Mouse (Mus musculus) hindbrain, postnatal 0 days (tissue): Measurements from ENCODE around the gene Pofut1. TPM values are rescaled to one million over a fixed set of nuclear protein-coding genes. Genes with fewer than 3 reads are reported as not detected.

Experiments used
- ATAC-seq: fragments of 200-750 bp; cut with Nextera tagmentation; 2 replicates; pipeline ENCODE4 v1.8.0; 2017; ENCODE audit warnings: mild to moderate bottlenecking, moderate TSS enrichment, moderate library complexity
- DNase-seq: peaks from one replicate; pipeline ENCODE4 v3.0.0-alpha.2; 2015; ENCODE audit warnings: low spot score
- H3K27ac ChIP-seq: fragments of 300-500 bp; sonication (generic); 2 replicates; pipeline ENCODE4 v1.5.1; 2014; ENCODE audit warnings: mild to moderate bottlenecking
- H3K27me3 ChIP-seq: fragments of 300-500 bp; sonication (generic); 2 replicates; pipeline ENCODE4 v1.6.1; 2014; ENCODE audit warnings: low read length, mixed read lengths; ENCODE audit not compliant: insufficient read depth
- H3K36me3 ChIP-seq: fragments of 300-500 bp; sonication (generic); 2 replicates; pipeline ENCODE4 v1.6.1; 2014; ENCODE audit warnings: low read length, mixed read lengths; ENCODE audit not compliant: insufficient read depth
- H3K4me1 ChIP-seq: fragments of 300-500 bp; sonication (generic); 2 replicates; pipeline ENCODE4 v1.6.1; 2014; ENCODE audit warnings: antibody characterized with exemption, low read length, mixed read lengths; ENCODE audit not compliant: insufficient read depth
- H3K4me2 ChIP-seq: fragments of 300-500 bp; sonication (generic); 2 replicates; pipeline ENCODE4 v1.6.1; 2014; ENCODE audit warnings: low read depth, mild to moderate bottlenecking, low read length, moderate library complexity, mixed read lengths
- H3K4me3 ChIP-seq: fragments of 300-500 bp; sonication (generic); 2 replicates; pipeline ENCODE4 v1.5.1; 2014; ENCODE audit warnings: low read length
- H3K9ac ChIP-seq: fragments of 300-500 bp; sonication (generic); replicated peaks from 2 replicates; pipeline ENCODE4 v1.6.1; 2014; ENCODE audit warnings: mild to moderate bottlenecking, low read length, moderate library complexity, mixed read lengths
- H3K9me3 ChIP-seq: fragments of 300-500 bp; sonication (generic); 2 replicates; pipeline ENCODE4 v1.6.1; 2016; ENCODE audit warnings: low read length, mixed read lengths
- CTCF ChIP-seq: IDR thresholded peaks from 2 replicates; pipeline ENCODE4 v1.5.1; 2016; ENCODE audit warnings: antibody characterized with exemption, control low read depth, low read depth
- WGBS: fragments of 180-500 bp; shearing (Covaris S2); extraction: QIAGEN DNeasy Blood & Tissue Kit; methylation state at CpG from one replicate; pipeline ENCODE4 v1.1.7; 2014; 5-methylcytosine and 5-hydroxymethylcytosine counted together
- polyA plus RNA-seq: library from polyadenylated mRNA; unstranded; fragments of >200 nt; fragmentation: Nextera tagmentation; extraction: Ambion mirVana; gene quantifications from 2 replicates; pipeline ENCODE4 v1.2.1, GENCODE M21; 2015
- total RNA-seq: library from RNA; depleted of rRNA; stranded (reverse); fragments of >200 nt; gene quantifications from 2 replicates; pipeline ENCODE4 v1.2.3, GENCODE M21; 2014

Pofut1 gene
- total and polyA plus RNA-seq, 2 experiments from 2014 or later = 4.8 to 23.6 TPM

DNA sequence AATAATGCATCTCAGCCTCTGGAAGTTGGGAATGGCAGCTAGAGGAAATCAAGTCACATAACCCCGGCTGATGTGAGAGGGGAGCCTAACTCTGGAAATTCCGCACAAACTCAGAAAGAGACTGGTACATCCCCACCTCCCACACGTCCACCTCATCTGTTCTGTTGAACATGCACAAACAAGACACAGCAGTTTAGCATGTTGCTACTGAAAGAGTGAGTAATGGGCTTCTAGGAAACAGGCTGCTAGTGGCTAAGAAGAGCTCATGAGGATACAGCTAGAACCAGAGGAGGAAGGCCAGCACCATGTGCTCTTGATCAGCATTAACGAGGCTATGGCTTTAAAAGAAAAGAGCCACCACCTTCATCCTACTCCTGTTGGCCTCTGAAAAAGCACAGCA lies 3.4 kb upstream of the Pofut1 start:
- no peak for TF ChIP-seq CTCF
- no peak overlapping the region for H3K9ac ChIP-seq
- no peak for DNase-seq
- H3K9me3 ChIP-seq = no peaks in the 10 kb centered on the region
- no peak for ATAC-seq
- H3K27me3 ChIP-seq = no peaks in the 10 kb centered on the region
- peaks cover 20% of the 10 kb centered on the region for H3K4me1 ChIP-seq
- peaks cover 24% of the 10 kb centered on the region for H3K36me3 ChIP-seq
- H3K4me2 ChIP-seq = no peak overlapping the region
- 76% methylated on average over 4 of the region's 4 CpGs for WGBS
- no peak overlapping the region for H3K27ac ChIP-seq
- H3K4me3 ChIP-seq = no peak overlapping the region

DNA sequence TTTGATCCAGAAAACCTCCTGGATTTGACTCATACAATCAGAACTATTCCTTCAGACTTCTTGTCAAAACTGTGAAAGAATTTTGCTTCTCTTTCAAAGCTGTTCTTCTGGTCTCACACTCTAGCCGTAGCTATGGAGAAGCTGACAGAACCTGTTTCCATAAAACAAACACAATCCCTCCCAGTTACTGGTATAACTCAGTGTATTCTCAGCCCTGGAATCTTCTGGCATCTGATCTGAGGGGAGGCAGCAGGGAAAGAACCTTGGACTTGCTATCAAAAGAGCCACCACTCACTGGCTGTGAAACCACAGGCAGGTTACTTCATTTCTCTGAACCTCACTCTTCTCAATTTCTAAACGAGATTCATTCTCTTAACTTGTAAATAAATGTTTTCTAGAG lies 2.9 kb upstream of the Pofut1 start:
- peaks cover 23% of the 10 kb centered on the region for H3K36me3 ChIP-seq
- ATAC-seq = no peak
- no peaks in the 10 kb centered on the region for H3K27me3 ChIP-seq
- no peak for TF ChIP-seq CTCF
- no peak for DNase-seq
- H3K9ac ChIP-seq = no peak overlapping the region
- H3K27ac ChIP-seq = no peak overlapping the region
- 73% methylated on average over 2 of the region's 2 CpGs for WGBS
- no peak overlapping the region for H3K4me2 ChIP-seq
- peaks cover 20% of the 10 kb centered on the region for H3K4me1 ChIP-seq
- H3K9me3 ChIP-seq = no peaks in the 10 kb centered on the region
- no peak overlapping the region for H3K4me3 ChIP-seq

DNA sequence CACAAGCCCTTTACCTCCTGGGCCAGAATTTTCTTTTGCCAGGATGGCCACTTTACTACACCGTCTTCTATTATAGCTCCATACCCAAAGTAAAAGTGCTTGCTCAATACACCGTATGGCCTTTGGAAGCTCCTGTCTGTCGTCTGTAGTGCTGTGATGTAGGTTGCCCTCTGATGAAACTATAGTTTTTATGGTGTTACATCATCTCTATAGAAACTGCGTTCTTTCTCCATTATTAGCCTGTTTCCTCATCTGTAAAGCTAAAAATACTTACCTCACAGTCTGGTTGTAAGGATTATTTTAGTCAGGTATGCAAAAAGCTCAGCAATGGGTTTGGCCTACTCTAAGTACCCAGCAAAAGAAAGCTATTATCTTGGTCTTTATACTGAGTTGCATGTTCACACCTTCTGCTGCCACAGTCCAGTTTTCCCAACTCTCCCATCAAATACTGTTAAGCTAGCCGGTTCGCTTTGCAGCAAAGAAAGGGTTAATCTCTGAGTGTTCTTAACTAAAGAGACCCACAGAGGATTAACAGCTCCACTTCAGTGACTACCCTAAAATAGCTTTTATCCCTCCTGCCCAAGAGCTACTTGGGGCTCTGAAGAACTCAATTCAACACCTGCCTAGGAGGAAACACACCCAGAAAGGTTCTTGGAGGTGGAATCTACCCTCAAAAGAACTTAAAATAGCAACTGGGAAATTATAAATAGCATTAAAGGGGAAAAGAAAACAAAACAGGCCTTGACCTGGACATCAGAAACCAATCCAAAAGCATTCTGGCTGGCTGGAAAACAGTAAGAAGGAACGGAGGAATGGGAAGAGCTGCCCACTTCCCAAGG lies 2.1 kb upstream of the Pofut1 start:
- peaks cover 20% of the 10 kb centered on the region for H3K4me1 ChIP-seq
- WGBS = 61% methylated on average over 7 of the region's 7 CpGs

GRCm38 (mm10) chr2:153239860-153240480 lies 1.4 kb upstream of the Pofut1 start:
- no peak for ATAC-seq
- peak; percentile 31 for DNase-seq
- Histone ChIP-seq H3K4me1 (peaks cover 20% of the 10 kb centered on the region), H3K36me3 (peaks cover 10% of the 10 kb centered on the region), H3K9me3 (no peaks in the 10 kb centered on the region), H3K4me3 (peak overlapping the region; percentile 94), H3K27me3 (no peaks in the 10 kb centered on the region), H3K4me2 (peak overlapping the region; percentile 94), H3K27ac (peak overlapping the region; percentile 86), H3K9ac (peak overlapping the region; percentile 95)
- TF ChIP-seq CTCF = no peak
- 8% methylated on average over 22 of the region's 22 CpGs for WGBS

More for the DNA sequence above, 2.1 kb upstream of the Pofut1 start:
- Histone ChIP-seq H3K27ac (peak overlapping the region; percentile 60; the same call in 1 of the 2 replicates), H3K9me3 (no peaks in the 10 kb centered on the region), H3K4me3 (peak overlapping the region; percentile 94), H3K9ac (peak overlapping the region; percentile 95), H3K36me3 (peaks cover 17% of the 10 kb centered on the region), H3K4me2 (peak overlapping the region; percentile 94), H3K27me3 (no peaks in the 10 kb centered on the region)
- no peak for TF ChIP-seq CTCF
- ATAC-seq = no peak
- DNase-seq = no peak

DNA sequence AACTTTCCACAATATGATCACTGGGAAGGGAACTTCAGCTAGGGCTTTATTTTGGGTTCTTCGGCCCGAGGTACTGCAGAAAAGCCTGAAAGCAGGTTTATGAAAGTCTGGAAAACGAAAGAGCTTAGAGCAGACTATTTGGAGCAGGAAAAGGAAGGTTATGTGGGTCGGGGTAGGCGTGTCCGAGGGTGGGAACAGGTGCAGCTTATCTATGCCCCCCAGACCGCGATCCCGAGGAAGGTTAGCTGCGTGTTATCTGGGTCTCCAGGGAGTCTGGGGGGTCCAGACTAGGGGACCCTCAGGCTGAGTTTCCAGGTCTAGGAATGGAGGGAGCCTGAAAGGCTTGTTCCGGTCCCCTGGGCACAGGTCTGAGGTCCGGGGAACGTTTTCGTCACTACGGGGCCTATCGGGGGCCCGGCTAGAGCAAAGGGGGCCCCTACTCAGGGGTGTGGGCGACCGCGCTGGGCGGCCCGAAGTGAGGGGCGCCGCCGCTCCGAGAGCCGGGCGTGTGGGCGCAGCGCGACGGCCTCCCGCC lies 565 bp upstream of the Pofut1 start:
- H3K36me3 ChIP-seq = 0 out of 2 replicates have a peak, but pooled peaks cover 2% of the 10 kb centered on the region
- H3K4me3 ChIP-seq = peak overlapping the region; percentile 94
- H3K9me3 ChIP-seq = no peaks in the 10 kb centered on the region
- peak overlapping the region; percentile 95 for H3K9ac ChIP-seq
- DNase-seq = peak; percentile 19
- peak overlapping the region; percentile 94 for H3K4me2 ChIP-seq
- peak; percentile 76 for ATAC-seq
- TF ChIP-seq CTCF = no peak
- under 1% methylated on average over 32 of the region's 33 CpGs for WGBS
- H3K27me3 ChIP-seq = no peaks in the 10 kb centered on the region
- H3K27ac ChIP-seq = peak overlapping the region; percentile 86
- peaks cover 20% of the 10 kb centered on the region for H3K4me1 ChIP-seq

DNA sequence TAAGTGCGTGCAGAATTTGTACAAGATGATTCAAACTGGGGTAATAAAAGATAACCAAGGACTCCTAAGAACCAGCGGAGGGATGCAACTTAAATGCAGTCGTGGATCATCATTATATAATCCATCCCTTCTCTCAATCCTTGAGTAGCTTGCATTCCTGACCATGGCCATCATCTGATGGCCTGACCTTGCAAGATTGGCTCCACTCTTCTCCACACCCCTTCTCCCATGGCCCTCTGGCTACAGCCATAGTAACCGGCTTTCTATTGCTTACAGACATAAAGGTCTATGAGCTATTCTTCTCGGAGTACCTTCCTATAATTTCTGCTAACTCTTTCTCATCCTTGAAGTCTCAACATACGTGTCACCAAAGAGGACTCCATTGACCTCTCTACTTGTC lies 823 bp downstream of the Pofut1 start:
- no peak for ATAC-seq
- Histone ChIP-seq H3K4me1 (peaks cover 20% of the 10 kb centered on the region), H3K27ac (0 out of 2 replicates have a peak overlapping the region, but pooled peaks have one; percentile 86), H3K4me2 (peak overlapping the region; percentile 94), H3K9ac (peak overlapping the region; percentile 95; the same call in 1 of the 2 replicates), H3K4me3 (peak overlapping the region; percentile 94), H3K36me3 (no peaks in the 10 kb centered on the region), H3K9me3 (no peaks in the 10 kb centered on the region), H3K27me3 (no peaks in the 10 kb centered on the region)
- WGBS = 66% methylated on average over 6 of the region's 6 CpGs
- no peak for DNase-seq
- TF ChIP-seq CTCF = no peak
